Mouse (Mus musculus) embryonic facial prominence, embryonic 11.5 days (tissue): ENCODE measurements around the gene Dna2. TPM values are rescaled to one million over a fixed set of nuclear protein-coding genes. Genes with fewer than 3 reads are reported as not detected.
A peak's percentile ranks its signal among the peaks of the same experiment; 100 is the strongest.
"Not testable (repeated sequence)": the region's sequence is repeated elsewhere in the genome, so short reads cannot be mapped to it uniquely, and the experiment has no call there.

Experiments
- ATAC-seq: fragments of 200-750 bp; cut with Nextera tagmentation; replicated peaks from 2 replicates; pipeline ENCODE4 v1.8.0; 2017; ENCODE audit warnings: low read depth; ENCODE audit not compliant: insufficient number of reproducible peaks, low FRiP score, low TSS enrichment
- DNase-seq: peaks from one replicate; pipeline ENCODE4 v3.0.0-alpha.2; 2015; ENCODE audit warnings: low spot score
- H3K27ac ChIP-seq: fragments of 300-500 bp; sonication (generic); replicated peaks from 2 replicates; pipeline ENCODE4 v1.5.1; 2014; ENCODE audit warnings: mild to moderate bottlenecking, low read depth, low read length, control low read depth
- H3K27me3 ChIP-seq: fragments of 300-500 bp; sonication (generic); 2 replicates; pipeline ENCODE4 v1.6.1; 2014; ENCODE audit warnings: mild to moderate bottlenecking, low read length, moderate library complexity, mixed read lengths; ENCODE audit not compliant: control insufficient read depth, insufficient read depth
- H3K36me3 ChIP-seq: fragments of 300-500 bp; sonication (generic); replicated peaks from 2 replicates; pipeline ENCODE4 v1.6.1; 2014; ENCODE audit warnings: low read depth, mild to moderate bottlenecking, low read length, moderate library complexity, mixed read lengths; ENCODE audit not compliant: control insufficient read depth, insufficient read depth
- H3K4me1 ChIP-seq: fragments of 300-500 bp; sonication (generic); 2 replicates; pipeline ENCODE4 v1.6.1; 2014; ENCODE audit warnings: low read length, mixed read lengths; ENCODE audit not compliant: control insufficient read depth, insufficient read depth
- H3K4me2 ChIP-seq: fragments of 300-500 bp; sonication (generic); 2 replicates; pipeline ENCODE4 v1.6.1; 2014; ENCODE audit warnings: low read depth, mild to moderate bottlenecking, control low read depth, low read length, moderate library complexity
- H3K4me3 ChIP-seq: fragments of 300-500 bp; sonication (generic); 2 replicates; pipeline ENCODE4 v1.5.1; 2014; ENCODE audit warnings: low read depth, low read length, control low read depth
- H3K9ac ChIP-seq: fragments of 300-500 bp; sonication (generic); replicated peaks from 2 replicates; pipeline ENCODE4 v1.6.1; 2014; ENCODE audit warnings: mild to moderate bottlenecking, control low read depth, low read length
- H3K9me3 ChIP-seq: fragments of 300-500 bp; sonication (generic); replicated peaks from 2 replicates; pipeline ENCODE4 v1.6.1; 2016; ENCODE audit warnings: mild to moderate bottlenecking, low read length, inconsistent platforms, mixed read lengths; ENCODE audit not compliant: control insufficient read depth
- WGBS: fragments of 180-500 bp; shearing (Covaris S2); extraction: QIAGEN DNeasy Blood & Tissue Kit; methylation state at CpG from one replicate; pipeline ENCODE4 v1.1.7; 2014; 5-methylcytosine and 5-hydroxymethylcytosine counted together
- polyA plus RNA-seq: library from polyadenylated mRNA; unstranded; fragments of >200 nt; fragmentation: Nextera tagmentation; extraction: Ambion mirVana; gene quantifications from 2 replicates; pipeline ENCODE4 v1.2.1, GENCODE M21; 2014

The Dna2 gene
- polyA plus RNA-seq = 29.1 and 30.8 TPM in 2 replicates

DNA sequence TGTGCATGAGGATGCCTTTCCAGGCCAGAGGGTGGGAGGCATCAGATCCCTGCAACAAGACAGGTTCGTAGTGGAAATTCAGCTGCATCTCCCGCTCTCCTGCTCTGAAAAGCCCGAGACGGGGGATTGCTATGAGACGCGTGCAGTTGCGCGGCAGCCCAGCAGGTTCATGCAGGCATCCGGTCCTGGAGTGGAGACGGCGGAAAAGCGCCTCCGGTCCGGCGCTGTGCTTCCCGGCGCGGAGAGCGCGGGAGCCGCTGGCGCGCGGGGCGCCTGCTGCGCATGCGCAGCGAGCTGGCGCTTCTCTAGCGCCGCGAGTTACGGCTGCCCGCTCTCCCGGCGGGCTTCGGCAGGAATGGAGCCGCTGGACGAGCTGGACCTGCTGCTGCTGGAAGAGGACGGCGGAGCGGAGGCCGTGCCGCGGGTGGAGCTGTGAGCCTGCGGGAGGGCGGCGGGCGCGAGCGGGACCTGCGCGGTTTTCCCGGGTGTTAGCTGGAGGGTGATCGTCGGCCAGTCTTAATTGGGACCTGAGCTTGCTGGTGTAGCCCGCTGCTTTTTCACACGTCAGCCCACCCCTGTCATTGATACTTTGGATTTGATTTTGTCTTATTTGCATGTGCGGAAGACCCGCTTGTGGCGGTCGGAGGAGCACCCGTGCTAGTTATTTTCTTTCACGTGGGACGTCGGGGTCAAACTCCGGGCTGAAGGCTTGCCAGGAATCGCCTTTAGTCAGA lies at the start of gene Dna2:
Gene Dna2 (plus strand): TSS at position 289 of the 734 bp plus-strand sequence.
- under 1% methylated on average over 62 of the region's 68 CpGs for WGBS
- DNase-seq = peak; percentile 91
- no peaks in the 10 kb centered on the region; the same call in 1 of the 2 replicates for H3K36me3 ChIP-seq

DNA sequence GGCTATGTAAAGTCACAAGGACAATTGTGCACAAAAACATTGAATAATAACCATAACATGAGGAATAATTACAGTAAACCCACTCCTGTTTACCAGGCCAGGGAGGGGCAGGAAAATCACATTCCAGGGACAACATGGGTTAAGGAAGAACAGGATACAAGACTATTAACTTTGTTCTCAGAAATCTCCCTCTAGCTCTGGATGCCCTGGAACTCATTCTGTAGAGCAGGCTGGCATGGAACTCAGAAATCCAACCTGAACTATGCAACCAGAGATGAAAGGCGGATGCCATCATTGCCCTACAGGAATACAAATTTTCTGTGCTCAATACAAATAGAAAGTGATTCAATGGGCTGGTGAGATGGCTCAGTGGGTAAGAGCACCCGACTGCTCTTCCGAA lies 49.4 kb upstream of the Dna2 start:
- no peak overlapping the region for H3K4me2 ChIP-seq
- WGBS = 96% methylated on average over 3 of the region's 3 CpGs
- ATAC-seq = no peak

More for the DNA sequence above, at the start of gene Dna2:
- Histone ChIP-seq H3K9me3 (no peaks in the 10 kb centered on the region), H3K4me2 (peak within 1 kb of the TSS; percentile 68), H3K9ac (peak within 1 kb of the TSS; percentile 89), H3K27ac (peak within 1 kb of the TSS; percentile 49), H3K27me3 (no peaks in the 10 kb centered on the region), H3K4me1 (no peaks in the 10 kb centered on the region), H3K4me3 (peak within 1 kb of the TSS; percentile 69)
- ATAC-seq = peak; percentile 89

DNA sequence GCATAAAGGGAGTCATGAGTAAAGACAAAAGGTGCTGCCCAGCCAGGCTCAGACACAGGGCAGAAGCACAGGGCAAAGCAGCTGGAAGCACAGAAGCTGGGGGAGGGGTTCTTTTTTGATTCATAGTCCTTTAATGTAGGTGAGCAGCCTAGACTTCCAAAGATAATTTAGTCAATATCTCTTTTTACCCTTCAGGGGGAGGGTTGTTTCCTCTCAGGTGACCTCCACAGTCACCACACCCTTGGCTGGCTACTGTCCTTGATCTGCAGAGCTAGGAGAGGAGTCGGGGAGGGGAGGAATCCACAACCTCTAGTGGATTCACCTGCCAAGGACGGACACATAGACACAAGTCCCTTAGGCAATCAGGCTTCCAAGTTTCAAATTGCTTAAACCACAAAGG lies 48.8 kb upstream of the Dna2 start:
- Histone ChIP-seq H3K36me3 (no peaks in the 10 kb centered on the region), H3K27me3 (no peaks in the 10 kb centered on the region), H3K9ac (no peak overlapping the region), H3K4me3 (no peak overlapping the region), H3K4me2 (no peak overlapping the region), H3K4me1 (no peaks in the 10 kb centered on the region), H3K27ac (no peak overlapping the region), H3K9me3 (no peaks in the 10 kb centered on the region)
- DNase-seq (no peak), ATAC-seq (no peak)
- WGBS = 78% methylated on average over 2 of the region's 2 CpGs

More for the DNA sequence above, 49.4 kb upstream of the Dna2 start:
- Histone ChIP-seq H3K27me3 (no peaks in the 10 kb centered on the region), H3K9me3 (no peaks in the 10 kb centered on the region), H3K27ac (no peak overlapping the region), H3K4me1 (no peaks in the 10 kb centered on the region), H3K36me3 (no peaks in the 10 kb centered on the region), H3K4me3 (no peak overlapping the region), H3K9ac (no peak overlapping the region)
- DNase-seq = no peak

DNA sequence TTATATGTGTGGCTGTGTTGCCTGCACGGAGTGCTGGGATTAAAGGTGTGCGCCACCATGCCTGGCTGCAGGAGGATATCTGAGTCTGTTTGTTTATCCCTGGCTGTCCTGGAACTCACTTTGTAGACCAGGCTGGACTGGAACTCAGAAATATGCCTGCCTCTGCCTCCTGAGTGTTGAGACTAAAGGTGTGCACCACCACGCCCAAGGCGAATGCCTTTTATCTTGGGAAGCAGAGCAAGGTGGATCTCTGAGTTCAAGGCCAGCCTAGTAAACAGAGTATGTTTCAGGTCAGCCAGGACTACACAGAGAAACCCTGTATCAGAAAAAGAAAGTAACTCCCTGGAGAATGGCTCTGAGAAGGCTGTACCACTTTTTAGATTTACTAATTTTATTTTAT lies 46.7 kb upstream of the Dna2 start:
- no peak for ATAC-seq
- no peaks in the 10 kb centered on the region for H3K36me3 ChIP-seq

DNA sequence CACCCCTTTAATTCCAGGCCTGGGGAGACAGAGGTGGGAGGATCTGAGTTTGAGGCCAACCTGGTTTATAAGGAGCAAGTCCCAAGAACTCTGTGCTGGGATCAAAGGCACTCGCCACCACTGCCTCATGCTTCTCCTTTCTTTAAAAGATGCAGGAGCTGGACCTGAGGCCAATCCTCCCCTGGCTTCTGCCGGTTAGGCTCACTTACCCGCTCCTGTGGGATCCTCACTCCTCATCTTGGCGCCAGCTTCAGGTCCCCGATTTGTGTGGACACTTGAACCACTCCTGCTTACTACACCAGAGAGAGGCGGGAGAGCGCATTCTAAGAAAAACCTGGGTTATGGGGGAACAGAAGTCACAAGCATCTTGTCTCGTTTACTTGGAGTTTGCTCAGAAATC lies 45.0 kb upstream of the Dna2 start:
- Histone ChIP-seq H3K4me1 (no peaks in the 10 kb centered on the region), H3K27ac (no peak overlapping the region), H3K4me2 (no peak overlapping the region), H3K9me3 (no peaks in the 10 kb centered on the region), H3K27me3 (no peaks in the 10 kb centered on the region), H3K9ac (no peak overlapping the region), H3K4me3 (no peak overlapping the region), H3K36me3 (no peaks in the 10 kb centered on the region)
- ATAC-seq (no peak), DNase-seq (no peak)
- 39% methylated on average over 8 of the region's 8 CpGs for WGBS

More for the DNA sequence above, 46.7 kb upstream of the Dna2 start:
- Histone ChIP-seq H3K4me3 (no peak overlapping the region), H3K4me1 (no peaks in the 10 kb centered on the region), H3K9me3 (no peaks in the 10 kb centered on the region), H3K4me2 (no peak overlapping the region), H3K27me3 (no peaks in the 10 kb centered on the region), H3K27ac (no peak overlapping the region), H3K9ac (no peak overlapping the region)
- 94% methylated on average over 4 of the region's 4 CpGs for WGBS
- DNase-seq = no peak

DNA sequence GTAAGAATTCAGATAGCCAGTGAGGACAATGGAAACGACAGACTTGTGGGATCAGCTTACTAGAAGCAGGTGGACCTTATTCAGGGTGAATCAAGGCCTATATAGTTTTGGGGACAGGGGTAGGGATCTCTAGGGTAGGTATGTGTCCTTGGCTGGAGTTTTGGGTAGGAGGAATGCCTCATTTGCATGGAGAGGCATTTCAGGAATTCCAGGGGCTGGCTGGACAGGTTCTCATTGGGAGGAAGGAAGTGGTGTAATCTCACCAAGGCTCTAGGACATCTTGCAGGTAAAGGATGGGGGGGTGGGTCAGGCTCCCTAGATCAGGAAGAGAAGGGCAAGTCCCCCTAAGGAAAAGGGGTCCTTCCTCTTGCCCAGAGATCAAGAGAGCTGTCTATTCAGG lies 44.0 kb upstream of the Dna2 start:
- WGBS = 39% methylated on average over 1 of the region's 1 CpGs
- no peak overlapping the region for H3K9ac ChIP-seq
- H3K4me3 ChIP-seq = no peak overlapping the region
- no peak overlapping the region for H3K27ac ChIP-seq
- no peaks in the 10 kb centered on the region for H3K27me3 ChIP-seq
- DNase-seq (no peak), ATAC-seq (no peak)
- H3K36me3 ChIP-seq = no peaks in the 10 kb centered on the region
- no peaks in the 10 kb centered on the region for H3K9me3 ChIP-seq
- H3K4me1 ChIP-seq = no peaks in the 10 kb centered on the region
- H3K4me2 ChIP-seq = no peak overlapping the region

DNA sequence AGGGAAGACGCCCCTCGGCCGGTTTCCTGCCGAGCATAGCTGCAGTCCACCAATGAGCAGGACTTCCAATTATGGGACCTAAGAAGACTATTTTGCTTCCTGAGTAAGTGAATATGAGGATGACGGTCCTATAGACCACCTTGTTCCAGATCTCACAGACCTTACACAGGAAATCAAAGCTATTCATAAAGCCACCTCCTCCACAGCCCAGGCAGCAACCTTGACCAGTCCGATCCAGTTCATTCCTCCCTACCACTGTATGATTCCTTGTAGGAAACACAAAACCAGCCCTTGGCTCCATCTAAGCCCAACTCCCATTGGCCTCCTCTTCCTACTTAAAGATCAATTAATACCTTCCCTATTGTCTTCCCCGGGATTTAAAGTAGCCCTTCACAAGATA lies 40.5 kb upstream of the Dna2 start:
- no peak overlapping the region for H3K4me3 ChIP-seq
- no peak overlapping the region for H3K27ac ChIP-seq
- DNase-seq (no peak), ATAC-seq (no peak)
- WGBS = 91% methylated on average over 7 of the region's 7 CpGs
- H3K9ac ChIP-seq = no peak overlapping the region
- no peaks in the 10 kb centered on the region for H3K36me3 ChIP-seq
- H3K4me1 ChIP-seq = no peaks in the 10 kb centered on the region
- no peaks in the 10 kb centered on the region for H3K9me3 ChIP-seq
- no peaks in the 10 kb centered on the region for H3K27me3 ChIP-seq
- H3K4me2 ChIP-seq = no peak overlapping the region

DNA sequence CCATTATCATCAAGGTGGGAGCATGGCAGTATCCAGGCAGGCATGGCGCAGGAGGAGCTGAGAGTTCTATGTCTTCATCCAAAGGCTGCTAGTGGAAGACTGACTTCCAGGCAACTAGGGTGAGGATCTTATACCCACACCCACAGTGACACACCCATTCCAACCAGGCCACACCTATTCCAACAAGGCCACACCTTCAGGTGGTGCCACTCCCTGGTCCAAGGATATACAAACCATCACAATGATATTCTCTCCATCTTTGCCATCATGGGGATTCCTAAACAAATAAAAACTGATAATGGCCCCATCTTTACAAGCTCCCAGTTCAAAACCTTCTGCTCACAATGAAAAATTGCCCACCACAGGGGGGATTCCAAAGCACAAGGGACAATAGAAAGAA lies 37.9 kb upstream of the Dna2 start, which contains the start of gene Tet1:
Gene Tet1 (minus strand): TSS at position 101 of the 400 bp plus-strand sequence.
- H3K9me3 ChIP-seq, ATAC-seq, H3K36me3 ChIP-seq, H3K4me2 ChIP-seq, H3K4me3 ChIP-seq, H3K9ac ChIP-seq, H3K27me3 ChIP-seq, H3K4me1 ChIP-seq, H3K27ac ChIP-seq, DNase-seq: not testable (repeated sequence)
- WGBS = no CpG with 5 or more reads among the region's 1 CpGs
